Mouse (Mus musculus) forebrain, embryonic 14.5 days (tissue): ENCODE data around the gene Cdk4. TPM values are rescaled to one million over a fixed set of nuclear protein-coding genes. Genes with fewer than 3 reads are reported as not detected.

Source experiments
- ATAC-seq: fragments of 200-750 bp; cut with Nextera tagmentation; 2 replicates; pipeline ENCODE4 v1.8.0; 2017; ENCODE audit warnings: mild to moderate bottlenecking, moderate library complexity
- DNase-seq: peaks from one replicate; pipeline ENCODE4 v3.0.0-alpha.2; 2015; ENCODE audit warnings: low spot score
- H3K27ac ChIP-seq: fragments of 300-500 bp; sonication (generic); 2 replicates; pipeline ENCODE4 v1.5.1; 2014; ENCODE audit warnings: low read depth, mild to moderate bottlenecking, control low read depth, low read length, moderate library complexity
- H3K27me3 ChIP-seq: fragments of 300-500 bp; sonication (generic); replicated peaks from 2 replicates; pipeline ENCODE4 v1.6.1; 2014; ENCODE audit warnings: low read length, control low read depth, mixed read lengths; ENCODE audit not compliant: control insufficient read depth, insufficient read depth
- H3K36me3 ChIP-seq: fragments of 300-500 bp; sonication (generic); 2 replicates; pipeline ENCODE4 v1.6.1; 2014; ENCODE audit warnings: low read length, control low read depth; ENCODE audit not compliant: control insufficient read depth, insufficient read depth
- H3K4me1 ChIP-seq: fragments of 300-500 bp; sonication (generic); 2 replicates; pipeline ENCODE4 v1.6.1; 2014; ENCODE audit warnings: antibody characterized with exemption, low read length, control low read depth; ENCODE audit not compliant: control insufficient read depth, insufficient read depth
- H3K4me2 ChIP-seq: fragments of 300-500 bp; sonication (generic); 2 replicates; pipeline ENCODE4 v1.6.1; 2014; ENCODE audit warnings: mild to moderate bottlenecking, control low read depth, low read length
- H3K4me3 ChIP-seq: fragments of 300-500 bp; sonication (generic); 2 replicates; pipeline ENCODE4 v1.5.1; 2014; ENCODE audit warnings: low read depth, low read length, control low read depth
- H3K9ac ChIP-seq: fragments of 300-500 bp; sonication (generic); 2 replicates; pipeline ENCODE4 v1.6.1; 2014; ENCODE audit warnings: mild to moderate bottlenecking, low read length, control low read depth, moderate library complexity
- H3K9me3 ChIP-seq: fragments of 300-500 bp; sonication (generic); replicated peaks from 2 replicates; pipeline ENCODE4 v1.6.1; 2016; ENCODE audit warnings: low read length, control low read depth, mixed read lengths; ENCODE audit not compliant: control insufficient read depth
- WGBS: fragments of 180-500 bp; shearing (Covaris S2); extraction: QIAGEN DNeasy Blood & Tissue Kit; methylation state at CpG from one replicate; pipeline ENCODE4 v1.1.7; 2014; 5-methylcytosine and 5-hydroxymethylcytosine counted together
- polyA plus RNA-seq: library from polyadenylated mRNA; unstranded; fragments of >200 nt; fragmentation: Nextera tagmentation; extraction: Ambion mirVana; gene quantifications from 2 replicates; pipeline ENCODE4 v1.2.1, GENCODE M21; 2014

The Cdk4 gene
- polyA plus RNA-seq, 1 experiment from 2014 or later: 2,468 TPM

DNA sequence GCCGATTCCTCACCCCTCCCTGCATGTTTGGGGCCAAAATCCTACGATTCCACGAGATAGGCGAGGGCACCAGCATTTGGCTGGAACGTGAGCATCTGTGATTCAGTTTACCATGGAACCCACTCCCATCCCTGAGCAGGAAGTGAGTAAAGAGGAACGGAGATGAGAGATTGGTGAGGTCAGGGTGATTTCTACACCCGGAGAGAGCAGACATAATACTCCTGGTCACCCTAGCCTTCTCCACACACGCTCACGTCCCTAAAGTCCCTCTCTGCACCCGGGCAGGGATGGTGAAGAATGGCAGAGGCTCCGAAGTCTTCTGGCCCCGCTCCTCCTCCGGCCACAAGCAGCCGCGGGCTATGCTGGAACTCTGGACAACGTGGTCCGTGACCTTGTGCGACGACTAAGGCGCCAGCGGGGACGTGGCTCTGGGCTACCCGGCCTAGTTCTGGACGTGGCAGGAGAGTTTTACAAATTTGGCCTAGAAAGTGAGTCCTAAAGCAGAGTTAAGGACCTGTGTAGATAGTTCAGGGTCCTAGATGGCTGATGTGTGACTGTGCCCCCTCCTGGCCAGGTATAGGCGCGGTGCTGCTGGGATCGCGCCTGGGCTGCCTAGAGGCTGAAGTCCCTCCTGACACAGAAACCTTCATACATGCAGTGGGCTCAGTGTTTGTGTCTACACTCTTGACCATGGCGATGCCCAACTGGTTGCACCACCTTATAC, 13.8 kb upstream of the Cdk4 start:
- 0 out of 2 replicates have a peak, but pooled peaks have one; percentile 19 for ATAC-seq
- H3K9ac ChIP-seq: no peak overlapping the region
- H3K36me3 ChIP-seq: peaks cover 18% of the 10 kb centered on the region
- no peaks in the 10 kb centered on the region for H3K4me1 ChIP-seq
- WGBS: 3% methylated on average over 29 of the region's 29 CpGs
- no peak overlapping the region for H3K4me3 ChIP-seq
- no peaks in the 10 kb centered on the region for H3K9me3 ChIP-seq
- H3K4me2 ChIP-seq: no peak overlapping the region
- DNase-seq: no peak
- no peak overlapping the region for H3K27ac ChIP-seq
- peaks cover 40% of the 10 kb centered on the region for H3K27me3 ChIP-seq

DNA sequence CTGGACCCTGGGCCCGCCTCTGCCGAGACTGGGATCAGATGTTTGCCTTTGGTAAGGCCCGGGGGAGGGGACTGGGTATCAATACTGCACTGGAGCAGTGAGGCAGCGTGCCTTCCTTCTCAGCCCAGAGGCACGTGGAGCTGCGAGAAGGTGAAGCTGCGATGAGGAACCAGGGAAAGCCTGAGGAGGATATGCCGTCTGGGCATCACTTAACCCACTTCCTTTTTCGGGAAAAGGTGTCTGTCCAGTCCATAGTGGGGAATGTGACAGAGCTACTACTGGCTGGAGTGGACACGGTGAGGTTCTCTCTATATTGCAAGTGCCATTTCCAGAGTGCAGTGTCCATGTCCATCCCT, 13.2 kb upstream of the Cdk4 start:
- no peaks in the 10 kb centered on the region for H3K4me1 ChIP-seq

DNA sequence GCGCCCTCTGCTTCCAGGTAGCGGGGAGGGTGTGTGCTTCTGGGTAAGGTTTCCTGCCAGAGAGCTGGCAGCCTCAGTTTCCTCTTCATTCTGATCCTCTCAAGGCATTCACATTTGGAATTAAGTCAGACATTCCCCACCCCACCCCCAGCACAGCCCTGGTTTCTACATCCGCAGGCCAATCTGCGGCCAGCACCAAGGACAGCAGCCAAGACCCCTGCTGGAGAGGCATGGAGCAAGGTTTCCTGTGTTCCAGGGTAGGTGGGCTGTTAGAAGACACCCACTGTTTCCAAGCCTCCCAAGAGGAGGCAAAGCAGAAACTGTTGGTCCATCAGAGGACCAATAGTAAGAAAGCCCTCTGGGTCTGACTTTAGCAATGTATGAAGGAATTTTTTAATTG, 8.7 kb upstream of the Cdk4 start:
- no peaks in the 10 kb centered on the region for H3K9me3 ChIP-seq
- WGBS: 83% methylated on average over 4 of the region's 4 CpGs
- no peak overlapping the region for H3K4me3 ChIP-seq
- H3K9ac ChIP-seq: no peak overlapping the region
- ATAC-seq (no peak), DNase-seq (no peak)
- H3K27me3 ChIP-seq: peaks cover 18% of the 10 kb centered on the region
- no peak overlapping the region for H3K27ac ChIP-seq
- peaks cover 5% of the 10 kb centered on the region for H3K4me1 ChIP-seq
- H3K4me2 ChIP-seq: no peak overlapping the region
- H3K36me3 ChIP-seq: peaks cover 43% of the 10 kb centered on the region

More for the DNA sequence above, 13.2 kb upstream of the Cdk4 start:
- Histone ChIP-seq H3K4me2 (no peak overlapping the region), H3K9me3 (no peaks in the 10 kb centered on the region), H3K4me3 (no peak overlapping the region), H3K27me3 (peaks cover 40% of the 10 kb centered on the region), H3K27ac (no peak overlapping the region), H3K9ac (no peak overlapping the region), H3K36me3 (peaks cover 18% of the 10 kb centered on the region)
- DNase-seq (no peak), ATAC-seq (no peak)
- 18% methylated on average over 10 of the region's 10 CpGs for WGBS

DNA sequence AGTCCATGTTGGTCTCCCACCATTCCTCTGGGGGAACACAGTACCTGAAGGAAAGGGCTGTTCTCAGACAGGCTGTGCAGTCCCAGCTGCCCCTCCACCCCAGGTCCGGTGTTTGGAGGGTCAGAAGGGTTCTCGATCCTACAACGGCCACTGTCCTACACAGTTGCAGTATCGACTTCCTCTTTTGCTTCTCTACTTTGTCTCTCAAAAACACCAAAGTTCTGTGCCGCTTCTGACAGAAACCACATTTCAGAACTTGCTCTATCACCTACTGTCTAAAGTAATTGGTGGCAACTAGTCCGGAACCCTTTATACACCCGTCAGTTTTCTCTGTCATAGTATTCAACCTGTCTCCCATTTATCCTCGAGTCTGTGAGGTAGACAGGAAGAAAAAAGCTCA, 7.9 kb upstream of the Cdk4 start:
- Histone ChIP-seq H3K27me3 (peaks cover 11% of the 10 kb centered on the region), H3K4me3 (no peak overlapping the region), H3K9me3 (no peaks in the 10 kb centered on the region), H3K36me3 (peaks cover 43% of the 10 kb centered on the region), H3K4me1 (peaks cover 5% of the 10 kb centered on the region), H3K27ac (no peak overlapping the region), H3K9ac (no peak overlapping the region), H3K4me2 (no peak overlapping the region)
- no peak for ATAC-seq
- 92% methylated on average over 8 of the region's 8 CpGs for WGBS
- DNase-seq: no peak

DNA sequence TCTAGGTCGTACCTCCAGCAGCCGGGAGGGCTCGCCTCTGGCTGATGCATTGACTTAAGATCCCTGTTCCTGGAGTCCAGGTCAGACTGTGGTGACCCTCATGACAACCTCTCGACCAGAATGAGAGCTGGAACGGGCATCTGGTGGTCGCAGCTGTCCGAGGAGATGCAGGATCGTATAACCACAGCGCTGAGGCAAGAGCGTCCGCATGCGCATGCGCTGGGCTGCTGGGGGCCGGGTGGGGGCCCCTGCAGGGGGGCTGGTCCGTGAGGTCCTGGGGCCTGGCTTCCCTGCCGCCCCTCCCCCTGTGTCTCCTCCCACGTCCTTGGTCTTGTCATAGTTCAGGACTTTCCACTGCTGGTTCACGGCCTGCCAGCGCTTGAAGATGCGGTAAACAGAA, 6.8 kb upstream of the Cdk4 start:
- H3K9me3 ChIP-seq: no peaks in the 10 kb centered on the region
- no peak overlapping the region for H3K9ac ChIP-seq
- DNase-seq (no peak), ATAC-seq (no peak)
- H3K27ac ChIP-seq: no peak overlapping the region
- H3K27me3 ChIP-seq: peaks cover under 1% of the 10 kb centered on the region; the same call in 1 of the 2 replicates
- no peak overlapping the region for H3K4me2 ChIP-seq
- no peak overlapping the region for H3K4me3 ChIP-seq
- WGBS: 94% methylated on average over 20 of the region's 20 CpGs
- peaks cover 14% of the 10 kb centered on the region for H3K4me1 ChIP-seq
- peaks cover 43% of the 10 kb centered on the region for H3K36me3 ChIP-seq

DNA sequence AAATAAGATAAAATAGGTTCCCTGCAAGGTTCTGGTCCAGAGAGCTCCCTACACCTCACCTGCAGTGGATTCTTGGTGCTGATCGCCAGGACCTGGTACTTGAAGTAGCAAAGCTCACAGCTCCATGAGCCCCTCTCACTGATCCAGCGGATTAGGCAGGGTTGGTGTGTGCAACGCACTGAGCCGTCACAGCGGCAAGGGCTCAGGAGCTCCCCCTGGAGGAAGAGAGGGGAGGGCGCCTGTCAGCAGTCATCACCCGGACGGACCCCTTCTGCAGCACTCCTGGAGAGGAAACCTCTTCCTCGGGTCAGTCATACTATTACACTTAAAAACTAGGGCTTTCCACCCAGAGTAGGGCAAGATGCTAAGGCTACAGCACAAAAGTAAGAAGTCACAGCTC, 5.2 kb upstream of the Cdk4 start:
- Histone ChIP-seq H3K9ac (peak overlapping the region; percentile 97), H3K4me2 (peak overlapping the region; percentile 87), H3K9me3 (no peaks in the 10 kb centered on the region), H3K4me1 (peaks cover 20% of the 10 kb centered on the region), H3K4me3 (peak overlapping the region; percentile 89), H3K36me3 (peaks cover 43% of the 10 kb centered on the region), H3K27me3 (no peaks in the 10 kb centered on the region), H3K27ac (no peak overlapping the region)
- DNase-seq (peak; percentile 85), ATAC-seq (peak; percentile 21; the same call in 1 of the 2 replicates)
- WGBS: 1% methylated on average over 9 of the region's 9 CpGs

DNA sequence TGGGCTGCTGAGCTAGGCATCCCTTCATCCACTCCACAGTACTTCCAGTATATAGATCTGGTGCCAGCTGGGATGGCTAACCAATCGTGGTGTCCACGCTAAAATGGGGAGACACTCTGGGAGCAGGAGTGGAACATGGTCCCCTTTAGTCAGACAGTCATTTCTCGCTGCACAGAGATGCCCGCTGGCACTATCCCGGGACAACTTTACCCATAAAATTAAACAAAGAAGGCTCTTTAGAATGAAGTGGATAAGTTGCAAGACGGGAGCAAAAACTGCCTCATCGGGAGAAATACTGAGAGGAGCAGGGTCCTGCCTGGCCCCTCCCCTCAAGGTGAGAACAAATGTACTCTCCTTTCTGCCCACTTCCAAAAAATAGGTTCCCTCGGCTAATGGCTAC, 4.6 kb upstream of the Cdk4 start:
- Histone ChIP-seq H3K4me2 (peak overlapping the region; percentile 87), H3K27me3 (no peaks in the 10 kb centered on the region), H3K27ac (0 out of 2 replicates have a peak overlapping the region, but pooled peaks have one; percentile 95), H3K9ac (peak overlapping the region; percentile 97), H3K36me3 (peaks cover 40% of the 10 kb centered on the region), H3K4me1 (peaks cover 20% of the 10 kb centered on the region), H3K9me3 (no peaks in the 10 kb centered on the region), H3K4me3 (peak overlapping the region; percentile 89)
- 6% methylated on average over 8 of the region's 8 CpGs for WGBS
- ATAC-seq: no peak
- DNase-seq: no peak

DNA sequence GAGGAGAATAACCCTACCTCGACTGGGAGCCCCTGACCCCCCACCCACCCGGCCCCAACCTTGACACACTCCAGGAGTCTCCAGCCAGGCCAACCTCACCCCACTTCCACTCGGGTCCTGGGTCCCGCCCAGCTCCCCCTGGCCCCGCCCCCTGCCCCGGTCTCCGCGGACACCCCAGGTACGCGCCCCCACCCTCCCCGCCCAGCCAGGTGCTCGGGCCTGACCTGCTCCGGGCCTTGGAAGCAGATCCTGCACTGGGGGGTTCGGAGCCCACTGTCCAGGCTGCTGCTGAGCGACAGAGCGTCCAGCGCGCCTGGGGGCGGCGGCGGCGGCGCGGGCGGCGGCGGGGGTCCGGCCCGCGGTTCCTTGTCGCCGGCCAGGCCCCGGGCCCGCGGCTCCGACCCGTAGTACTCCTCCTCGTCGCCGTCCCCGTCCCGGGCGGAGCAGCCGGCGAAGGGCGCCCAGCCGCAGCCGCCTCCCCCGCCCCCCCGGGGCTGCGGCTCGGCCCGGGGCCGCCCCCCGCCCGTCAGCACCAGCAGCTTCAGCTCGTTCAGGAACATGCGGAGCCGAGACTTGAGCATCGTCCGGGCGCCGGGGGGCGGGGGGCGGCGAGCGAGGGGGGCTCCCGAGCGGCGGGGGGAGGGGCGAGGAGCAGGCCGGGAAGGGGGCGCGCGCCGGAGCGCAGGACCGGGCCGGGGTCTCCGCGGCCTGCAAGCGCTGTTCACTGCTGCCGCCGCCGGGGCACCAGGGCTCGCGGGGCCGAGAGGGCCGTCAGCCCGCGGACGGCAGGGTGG, 4.0 kb upstream of the Cdk4 start:
- peak overlapping the region; percentile 97 for H3K9ac ChIP-seq
- peak overlapping the region; percentile 95 for H3K27ac ChIP-seq
- ATAC-seq (peak; percentile 8; the same call in 1 of the 2 replicates), DNase-seq (peak; percentile 60)
- peaks cover 20% of the 10 kb centered on the region for H3K4me1 ChIP-seq
- WGBS: under 1% methylated on average over 58 of the region's 92 CpGs
- H3K4me3 ChIP-seq: peak overlapping the region; percentile 89
- H3K9me3 ChIP-seq: no peaks in the 10 kb centered on the region
- no peaks in the 10 kb centered on the region for H3K27me3 ChIP-seq
- peaks cover 33% of the 10 kb centered on the region for H3K36me3 ChIP-seq
- peak overlapping the region; percentile 87 for H3K4me2 ChIP-seq
